Mouse (Mus musculus) ovary, postnatal 36 days (tissue): ENCODE data around the gene B4galt5.
"Not testable (repeated sequence)": the region's sequence is repeated elsewhere in the genome, so short reads cannot be mapped to it uniquely, and the experiment has no call there.

Experiments used
- DNase-seq: peaks from one replicate; pipeline ENCODE4 v3.0.0; 2022; ENCODE audit warnings: low spot score, mixed read lengths

The B4galt5 gene

GRCm38 (mm10) chr2:167348376-167349282, at the start of gene B4galt5:
TSS of gene B4galt5 (minus strand) at chr2:167349183.
- no peak for DNase-seq

- not testable (repeated sequence) for DNase-seq
Measured at GRCm38 (mm10) chr2:167396420-167396819, 47.4 kb upstream of the B4galt5 start.

- DNase-seq = no peak
Measured at GRCm38 (mm10) chr2:167394426-167394825, 45.4 kb upstream of the B4galt5 start.

GRCm38 (mm10) chr2:167386998-167387397, 38.0 kb upstream of the B4galt5 start:
- DNase-seq = no peak

- no peak for DNase-seq
Measured at GRCm38 (mm10) chr2:167386456-167386855, 37.5 kb upstream of the B4galt5 start.

- DNase-seq = peak; percentile 62
Measured at GRCm38 (mm10) chr2:167383666-167384083, 34.7 kb upstream of the B4galt5 start.

GRCm38 (mm10) chr2:167382389-167382788, 33.4 kb upstream of the B4galt5 start:
- DNase-seq = no peak

- no peak for DNase-seq
Measured at GRCm38 (mm10) chr2:167381596-167381995, 32.6 kb upstream of the B4galt5 start.

- peak; percentile 21 for DNase-seq
Measured at GRCm38 (mm10) chr2:167380615-167381285, 31.8 kb upstream of the B4galt5 start.

- DNase-seq = no peak
Measured at GRCm38 (mm10) chr2:167378972-167379371, 30.0 kb upstream of the B4galt5 start.

GRCm38 (mm10) chr2:167377697-167378096, 28.7 kb upstream of the B4galt5 start:
- no peak for DNase-seq

- DNase-seq = no peak
Measured at GRCm38 (mm10) chr2:167376160-167376564, 27.2 kb upstream of the B4galt5 start.

- DNase-seq = no peak
Measured at GRCm38 (mm10) chr2:167375688-167376087, 26.7 kb upstream of the B4galt5 start.

GRCm38 (mm10) chr2:167375135-167375534, 26.2 kb upstream of the B4galt5 start:
- DNase-seq = no peak

GRCm38 (mm10) chr2:167374191-167374805, 25.3 kb upstream of the B4galt5 start:
- no peak for DNase-seq

- DNase-seq = peak; percentile 43
Measured at GRCm38 (mm10) chr2:167373266-167373665, 24.3 kb upstream of the B4galt5 start.

GRCm38 (mm10) chr2:167371506-167371905, 22.5 kb upstream of the B4galt5 start:
- no peak for DNase-seq

- DNase-seq = no peak
Measured at GRCm38 (mm10) chr2:167368328-167368727, 19.3 kb upstream of the B4galt5 start.

- no peak for DNase-seq
Measured at GRCm38 (mm10) chr2:167367777-167368281, 18.8 kb upstream of the B4galt5 start.

GRCm38 (mm10) chr2:167367325-167367724, 18.3 kb upstream of the B4galt5 start:
- DNase-seq = no peak

GRCm38 (mm10) chr2:167365063-167365462, 16.1 kb upstream of the B4galt5 start:
- DNase-seq = no peak

GRCm38 (mm10) chr2:167363272-167364045, 14.5 kb upstream of the B4galt5 start:
- DNase-seq = no peak
